Mouse (Mus musculus): Measurements from ENCODE around the gene Timmdc1.
A peak's percentile ranks its signal among the peaks of the same experiment; 100 is the strongest.
"Not testable (repeated sequence)": the region's sequence is repeated elsewhere in the genome, so short reads cannot be mapped to it uniquely, and the experiment has no call there.

Timmdc1 gene

GRCm38 (mm10) chr16:38496604-38497140 is 25.8 kb downstream of the Timmdc1 start:
- no peak for DNase-seq (ENCODE audit: low read depth)

- DNase-seq (ENCODE audit: low read depth): no peak
Measured at GRCm38 (mm10) chr16:38493890-38494289, 28.6 kb downstream of the Timmdc1 start.

GRCm38 (mm10) chr16:38492551-38492950 is 29.9 kb downstream of the Timmdc1 start:
- no peak for DNase-seq (ENCODE audit: low read depth)

GRCm38 (mm10) chr16:38483582-38484309 is 38.7 kb downstream of the Timmdc1 start:
- DNase-seq (ENCODE audit: low read depth): no peak

- no peak for DNase-seq (ENCODE audit: low read depth)
Measured at GRCm38 (mm10) chr16:38482780-38483562, 39.5 kb downstream of the Timmdc1 start.

GRCm38 (mm10) chr16:38481327-38481726 is 41.1 kb downstream of the Timmdc1 start:
- peak; percentile 72 for DNase-seq (ENCODE audit: low read depth)

- no peak for DNase-seq (ENCODE audit: low read depth)
Measured at GRCm38 (mm10) chr16:38478296-38478695, 44.2 kb downstream of the Timmdc1 start.

GRCm38 (mm10) chr16:38477241-38477608 is 45.2 kb downstream of the Timmdc1 start:
- DNase-seq (ENCODE audit: low read depth): not testable (repeated sequence)

- no peak for DNase-seq (ENCODE audit: low read depth)
Measured at GRCm38 (mm10) chr16:38476312-38477240, 45.9 kb downstream of the Timmdc1 start.

GRCm38 (mm10) chr16:38475681-38476311 is 46.7 kb downstream of the Timmdc1 start:
- DNase-seq (ENCODE audit: low read depth): no peak

- no peak for DNase-seq (ENCODE audit: low read depth)
Measured at GRCm38 (mm10) chr16:38474677-38475286, 47.7 kb downstream of the Timmdc1 start.

- DNase-seq (ENCODE audit: low read depth): no peak
Measured at GRCm38 (mm10) chr16:38473661-38474060, 48.8 kb downstream of the Timmdc1 start.

GRCm38 (mm10) chr16:38472507-38472873 is 50.0 kb downstream of the Timmdc1 start:
- no peak for DNase-seq (ENCODE audit: low read depth)

GRCm38 (mm10) chr16:38471697-38472506 is 50.6 kb downstream of the Timmdc1 start:
- no peak for DNase-seq (ENCODE audit: low read depth)

GRCm38 (mm10) chr16:38469437-38469836 is 53.0 kb downstream of the Timmdc1 start:
- DNase-seq (ENCODE audit: low read depth): no peak

- no peak for DNase-seq (ENCODE audit: low read depth)
Measured at GRCm38 (mm10) chr16:38468706-38469018, 53.8 kb downstream of the Timmdc1 start.

- DNase-seq (ENCODE audit: low read depth): no peak
Measured at GRCm38 (mm10) chr16:38467917-38468705, 54.4 kb downstream of the Timmdc1 start.

GRCm38 (mm10) chr16:38467091-38467916 is 55.2 kb downstream of the Timmdc1 start:
- no peak for DNase-seq (ENCODE audit: low read depth)

- no peak for DNase-seq (ENCODE audit: low read depth)
Measured at GRCm38 (mm10) chr16:38466089-38466488, 56.4 kb downstream of the Timmdc1 start.

All from c-Kit-positive CD71-positive TER-119-negative erythroid progenitor cells, embryonic 14.5 days (primary cell).